Mouse (Mus musculus): Measurements from ENCODE around the gene Hbs1l. TPM values are rescaled to one million over a fixed set of nuclear protein-coding genes. Genes with fewer than 3 reads are reported as not detected.

The Hbs1l gene
- polyA plus RNA-seq, 1 experiment from 2014 or later: 111 TPM

DNA sequence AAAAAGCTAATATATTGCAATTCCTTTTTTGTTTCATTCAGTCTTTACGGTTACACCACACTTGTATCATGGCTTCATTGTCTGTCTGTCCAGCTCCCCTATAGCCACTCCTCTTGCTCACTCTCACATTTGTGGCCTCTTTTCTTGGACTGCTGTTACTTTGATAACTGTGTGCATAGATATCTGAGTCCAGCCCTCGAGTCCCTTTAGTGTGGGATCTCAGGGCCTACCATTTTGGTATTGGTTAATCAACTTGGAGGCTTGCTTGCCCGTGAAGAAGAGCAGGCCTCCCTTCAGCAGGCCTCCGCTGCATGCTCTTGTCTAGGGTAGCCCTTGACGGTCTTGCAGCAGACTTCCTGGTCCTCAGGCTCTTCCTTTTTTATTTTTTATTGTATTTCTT lies 53.7 kb downstream of the Hbs1l start:
- 92% methylated on average over 5 of the region's 5 CpGs for WGBS
- Histone ChIP-seq H3K27ac (no peak overlapping the region), H3K4me2 (replicated peaks) (no peak overlapping the region), H3K36me3 (peaks cover 47% of the 10 kb centered on the region), H3K9me3 (no peaks in the 10 kb centered on the region), H3K9ac (no peak overlapping the region), H3K4me3 (no peak overlapping the region), H3K4me1 (no peaks in the 10 kb centered on the region), H3K27me3 (no peaks in the 10 kb centered on the region)
- no peak for ATAC-seq (ENCODE audit: insufficient number of reproducible peaks, insufficient read depth, low FRiP score, low TSS enrichment)

DNA sequence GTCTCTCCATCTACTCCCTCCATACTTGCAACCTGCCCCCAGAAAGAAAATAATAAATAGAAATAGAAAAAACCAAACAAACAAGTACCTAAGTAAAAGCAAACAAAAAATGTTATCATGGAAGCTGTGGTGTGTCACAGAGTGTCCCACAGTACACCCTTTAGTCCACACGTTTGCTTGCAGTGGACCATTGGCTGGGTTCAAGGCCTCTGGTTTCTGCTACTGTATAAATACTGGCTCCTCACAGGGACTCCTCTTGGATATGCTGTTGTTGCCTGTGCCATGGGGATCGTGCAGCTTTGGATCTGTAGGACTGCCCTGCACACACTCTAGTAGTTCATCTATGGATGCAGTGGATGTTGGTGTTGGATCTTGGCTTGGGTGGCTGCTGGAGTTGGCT lies 54.2 kb downstream of the Hbs1l start:
- Histone ChIP-seq H3K9me3 (no peaks in the 10 kb centered on the region), H3K9ac (no peak overlapping the region), H3K27me3 (no peaks in the 10 kb centered on the region), H3K36me3 (peaks cover 48% of the 10 kb centered on the region), H3K4me1 (no peaks in the 10 kb centered on the region), H3K27ac (no peak overlapping the region), H3K4me2 (replicated peaks) (no peak overlapping the region), H3K4me3 (no peak overlapping the region)
- WGBS: 88% methylated on average over 2 of the region's 2 CpGs
- no peak for ATAC-seq (ENCODE audit: insufficient number of reproducible peaks, insufficient read depth, low FRiP score, low TSS enrichment)

DNA sequence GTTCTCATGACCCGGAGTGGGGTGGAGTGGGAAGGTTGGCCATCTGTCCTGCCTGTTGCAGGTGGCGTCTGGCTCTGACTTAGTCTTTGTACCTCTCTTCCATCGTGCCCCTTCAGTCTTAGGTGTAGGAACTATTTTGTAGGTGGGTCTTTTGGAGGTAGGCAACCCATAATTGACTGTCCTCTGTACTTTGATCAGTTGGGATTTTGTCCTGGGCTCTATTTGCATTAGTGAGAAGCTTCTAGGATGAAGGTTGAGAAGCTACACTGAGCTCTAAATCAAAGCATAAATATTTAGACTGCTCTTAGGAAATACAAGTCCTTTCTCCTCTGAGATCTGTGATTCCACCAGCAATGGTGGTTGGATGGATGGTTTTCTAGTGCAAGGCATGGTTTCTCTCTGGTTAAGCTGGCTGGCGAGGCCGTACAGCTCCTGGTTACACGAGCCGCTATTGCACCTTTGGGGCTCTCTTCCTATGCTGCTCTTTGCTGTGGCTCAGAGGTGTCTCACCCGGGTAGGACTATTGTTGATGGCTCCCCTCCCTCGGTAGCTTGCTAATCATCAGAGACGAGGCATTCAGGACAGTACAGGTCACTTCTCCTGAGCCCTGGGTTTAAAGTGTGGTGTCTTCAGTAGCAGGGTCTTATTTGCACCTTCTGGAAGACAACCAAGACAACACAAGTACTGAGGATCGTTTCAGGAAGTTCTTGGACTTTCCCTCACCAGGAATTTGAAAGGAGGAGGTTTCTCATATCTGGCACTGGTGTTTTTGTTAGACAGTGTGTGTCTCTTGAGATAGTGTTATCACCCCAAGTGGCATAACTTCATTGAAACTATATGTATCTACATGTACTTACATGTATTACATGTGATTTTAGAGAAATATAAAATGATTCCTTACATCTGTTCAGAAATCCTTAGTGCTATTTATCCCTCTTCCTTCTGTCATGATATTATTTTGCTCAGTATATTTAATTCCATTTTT lies 55.0 kb downstream of the Hbs1l start:
- no peak for ATAC-seq (ENCODE audit: insufficient number of reproducible peaks, insufficient read depth, low FRiP score, low TSS enrichment)
- 90% methylated on average over 11 of the region's 11 CpGs for WGBS

DNA sequence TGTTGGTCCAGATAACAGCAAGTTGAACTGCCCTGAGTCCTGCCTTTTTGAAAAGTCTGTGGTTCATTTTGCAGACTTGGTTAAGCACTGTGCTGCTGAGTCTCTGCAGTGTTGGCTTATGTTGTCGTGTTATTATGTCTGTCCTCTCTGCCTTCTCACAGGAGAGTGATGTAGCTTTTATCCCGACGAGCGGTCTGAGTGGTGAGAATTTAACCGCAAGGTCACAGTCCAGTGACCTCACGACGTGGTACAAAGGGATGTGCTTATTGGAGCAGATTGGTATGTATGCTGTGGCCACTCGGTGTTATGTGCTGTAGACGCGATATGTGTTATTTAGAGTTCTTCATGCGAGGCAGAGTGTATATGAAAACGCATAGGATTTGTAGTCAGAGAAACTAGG lies 56.0 kb downstream of the Hbs1l start:
- Histone ChIP-seq H3K4me1 (no peaks in the 10 kb centered on the region), H3K27ac (no peak overlapping the region), H3K4me3 (no peak overlapping the region), H3K9ac (no peak overlapping the region), H3K27me3 (no peaks in the 10 kb centered on the region), H3K4me2 (replicated peaks) (no peak overlapping the region), H3K36me3 (peaks cover 51% of the 10 kb centered on the region), H3K9me3 (no peaks in the 10 kb centered on the region)
- ATAC-seq (ENCODE audit: insufficient number of reproducible peaks, insufficient read depth, low FRiP score, low TSS enrichment): no peak
- 80% methylated on average over 12 of the region's 12 CpGs for WGBS

More for the DNA sequence above, 55.0 kb downstream of the Hbs1l start:
- no peak overlapping the region for H3K27ac ChIP-seq
- H3K9ac ChIP-seq: no peak overlapping the region
- no peaks in the 10 kb centered on the region for H3K4me1 ChIP-seq
- peaks cover 48% of the 10 kb centered on the region for H3K36me3 ChIP-seq
- H3K4me3 ChIP-seq: no peak overlapping the region
- H3K27me3 ChIP-seq: no peaks in the 10 kb centered on the region
- H3K4me2 ChIP-seq (replicated peaks): no peak overlapping the region
- no peaks in the 10 kb centered on the region for H3K9me3 ChIP-seq

DNA sequence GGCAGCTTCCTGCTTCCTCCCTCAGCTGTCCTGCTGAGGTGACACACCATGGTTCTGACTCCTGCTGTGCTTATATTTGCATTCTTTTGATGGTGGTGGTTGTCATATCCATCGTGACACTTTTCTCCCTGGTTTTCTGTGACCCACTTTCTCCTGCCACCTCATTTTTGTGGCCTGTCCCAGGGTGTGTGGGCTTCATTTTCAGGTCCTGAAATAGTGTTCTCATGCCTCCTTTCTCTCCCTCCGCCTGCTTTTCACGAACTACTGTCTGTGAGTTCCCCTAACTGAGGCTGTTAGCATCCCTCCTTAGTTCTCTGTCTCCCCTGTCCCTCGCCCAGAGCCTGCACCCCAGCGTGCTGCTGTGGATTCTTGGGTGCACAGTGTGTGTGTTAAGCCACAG lies 58.1 kb downstream of the Hbs1l start:
- no peak for ATAC-seq (ENCODE audit: insufficient number of reproducible peaks, insufficient read depth, low FRiP score, low TSS enrichment)
- no peak overlapping the region for H3K9ac ChIP-seq
- no peaks in the 10 kb centered on the region for H3K9me3 ChIP-seq
- H3K4me1 ChIP-seq: no peaks in the 10 kb centered on the region
- H3K27me3 ChIP-seq: no peaks in the 10 kb centered on the region
- H3K4me3 ChIP-seq: no peak overlapping the region
- 73% methylated on average over 5 of the region's 5 CpGs for WGBS
- H3K36me3 ChIP-seq: peaks cover 48% of the 10 kb centered on the region
- H3K27ac ChIP-seq: no peak overlapping the region
- no peak overlapping the region for H3K4me2 ChIP-seq (replicated peaks)

DNA sequence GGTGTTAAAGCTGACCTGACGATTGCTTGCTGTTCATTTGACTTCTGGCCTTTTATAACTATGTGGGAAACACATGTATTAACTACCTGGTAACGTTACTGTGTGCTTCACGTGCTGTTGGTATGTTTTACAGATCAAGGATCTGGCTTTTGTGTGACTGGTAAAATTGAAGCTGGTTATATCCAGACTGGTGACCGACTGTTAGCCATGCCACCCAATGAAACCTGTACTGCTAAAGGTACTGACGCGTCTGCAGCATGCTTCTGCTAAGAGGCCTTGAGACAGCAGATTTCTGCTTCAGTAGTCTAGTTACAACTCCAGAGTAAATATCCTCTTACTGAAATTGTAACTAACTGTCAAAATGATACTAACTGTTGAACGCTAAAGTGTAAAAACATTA lies 58.7 kb downstream of the Hbs1l start:
- H3K4me1 ChIP-seq: no peaks in the 10 kb centered on the region
- 92% methylated on average over 7 of the region's 7 CpGs for WGBS
- no peak overlapping the region for H3K9ac ChIP-seq
- H3K4me3 ChIP-seq: no peak overlapping the region
- H3K9me3 ChIP-seq: no peaks in the 10 kb centered on the region
- H3K27ac ChIP-seq: no peak overlapping the region
- peaks cover 51% of the 10 kb centered on the region for H3K36me3 ChIP-seq
- no peak for ATAC-seq (ENCODE audit: insufficient number of reproducible peaks, insufficient read depth, low FRiP score, low TSS enrichment)
- no peak overlapping the region for H3K4me2 ChIP-seq (replicated peaks)
- H3K27me3 ChIP-seq: no peaks in the 10 kb centered on the region

DNA sequence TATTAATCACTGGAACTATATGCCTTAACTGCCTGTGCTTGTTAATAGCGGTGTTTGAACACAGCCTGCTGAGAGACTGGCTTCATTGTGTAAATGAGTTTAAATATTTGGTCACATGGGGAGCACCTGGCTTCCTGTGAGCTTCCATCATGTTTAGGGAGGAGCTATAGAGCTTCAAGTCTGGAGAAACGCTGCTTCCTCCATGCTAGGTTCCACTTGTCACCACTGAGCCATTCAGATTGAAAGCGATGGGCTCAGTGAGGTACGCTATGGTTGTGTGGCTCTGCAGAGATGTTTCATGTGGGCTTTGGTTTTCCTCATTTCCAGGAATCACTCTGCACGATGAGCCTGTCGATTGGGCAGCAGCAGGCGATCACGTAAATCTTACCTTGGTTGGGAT lies 62.2 kb downstream of the Hbs1l start:
- Histone ChIP-seq H3K27ac (no peak overlapping the region), H3K4me2 (replicated peaks) (no peak overlapping the region), H3K9me3 (no peaks in the 10 kb centered on the region), H3K9ac (no peak overlapping the region), H3K4me1 (no peaks in the 10 kb centered on the region), H3K36me3 (peaks cover 38% of the 10 kb centered on the region), H3K27me3 (no peaks in the 10 kb centered on the region), H3K4me3 (no peak overlapping the region)
- ATAC-seq (ENCODE audit: insufficient number of reproducible peaks, insufficient read depth, low FRiP score, low TSS enrichment): no peak
- WGBS: 95% methylated on average over 8 of the region's 8 CpGs

DNA sequence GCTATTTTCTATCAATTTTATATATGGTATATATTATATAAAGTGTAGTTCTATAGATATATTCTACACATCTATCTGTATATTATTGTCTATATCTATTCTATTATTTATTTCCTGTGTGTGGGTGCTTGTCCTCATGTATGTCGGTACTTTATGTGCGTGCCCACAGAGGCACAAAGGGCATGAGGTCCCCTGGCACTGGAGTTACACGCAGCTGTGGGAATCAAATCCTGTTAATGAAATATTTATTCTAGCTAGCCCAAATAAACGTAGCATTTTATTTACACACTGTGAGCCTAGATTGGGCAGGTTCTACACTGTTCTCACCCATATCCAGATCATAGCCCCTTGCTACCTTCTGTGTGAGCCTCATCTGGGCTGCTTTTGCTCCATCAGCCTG lies 63.3 kb downstream of the Hbs1l start:
- no peaks in the 10 kb centered on the region for H3K27me3 ChIP-seq
- H3K4me3 ChIP-seq: no peak overlapping the region
- no peak overlapping the region for H3K4me2 ChIP-seq (replicated peaks)
- peaks cover 35% of the 10 kb centered on the region for H3K36me3 ChIP-seq
- whole genome bisulfite sequencing: 91% methylated on average over 4 of the region's 4 CpGs
- no peak overlapping the region for H3K9ac ChIP-seq
- no peak overlapping the region for H3K27ac ChIP-seq
- no peaks in the 10 kb centered on the region for H3K9me3 ChIP-seq
- H3K4me1 ChIP-seq: no peaks in the 10 kb centered on the region
- ATAC-seq (ENCODE audit: insufficient number of reproducible peaks, insufficient read depth, low FRiP score, low TSS enrichment): no peak

DNA sequence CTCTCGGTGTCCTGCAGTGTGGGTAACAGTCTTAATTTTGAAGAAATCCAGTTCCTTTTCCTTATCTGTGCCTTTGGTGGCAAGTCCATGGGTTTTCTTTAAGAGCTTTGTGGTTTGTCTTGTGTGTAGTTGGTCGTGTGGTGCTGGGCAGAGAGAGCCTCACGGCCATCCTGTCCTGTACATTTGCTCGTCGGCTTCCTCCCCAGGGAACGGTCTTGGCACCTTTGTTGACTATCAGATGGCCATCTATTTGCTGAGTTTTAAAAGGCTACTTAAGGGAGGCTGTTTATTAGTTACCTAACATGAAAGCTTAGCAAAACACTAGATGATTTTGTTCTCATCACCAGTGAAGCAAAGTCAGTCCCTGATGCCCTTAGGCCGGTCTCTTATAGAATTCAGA lies 66.1 kb downstream of the Hbs1l start:
- no peak overlapping the region for H3K4me2 ChIP-seq (replicated peaks)
- H3K9me3 ChIP-seq: no peaks in the 10 kb centered on the region
- WGBS: 82% methylated on average over 7 of the region's 7 CpGs
- ATAC-seq (ENCODE audit: insufficient number of reproducible peaks, insufficient read depth, low FRiP score, low TSS enrichment): no peak
- H3K36me3 ChIP-seq: peaks cover 33% of the 10 kb centered on the region
- no peak overlapping the region for H3K9ac ChIP-seq
- H3K27me3 ChIP-seq: no peaks in the 10 kb centered on the region
- no peak overlapping the region for H3K27ac ChIP-seq
- no peaks in the 10 kb centered on the region for H3K4me1 ChIP-seq
- H3K4me3 ChIP-seq: no peak overlapping the region

DNA sequence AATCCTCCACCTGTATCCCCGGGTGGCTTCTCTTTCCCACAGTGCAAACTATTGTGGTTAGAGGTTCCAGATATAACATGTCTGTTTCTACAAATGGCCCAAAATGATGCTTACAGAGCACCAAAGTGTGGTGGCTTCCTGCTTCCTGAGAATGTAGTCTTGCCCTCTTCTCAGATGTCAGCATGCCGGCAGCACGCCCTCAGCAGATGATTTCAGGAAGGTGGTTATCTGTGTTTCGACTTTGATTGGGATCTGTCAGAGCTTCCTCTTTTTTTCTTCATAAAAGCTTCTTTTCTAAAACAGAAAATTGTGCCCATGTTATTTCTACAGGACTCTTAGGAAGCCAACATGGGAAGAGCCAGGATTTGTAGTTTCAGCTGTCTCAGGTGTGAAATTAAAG lies 67.5 kb downstream of the Hbs1l start:
- no peak overlapping the region for H3K4me2 ChIP-seq (replicated peaks)
- H3K27me3 ChIP-seq: no peaks in the 10 kb centered on the region
- no peak overlapping the region for H3K4me3 ChIP-seq
- H3K36me3 ChIP-seq: peaks cover 43% of the 10 kb centered on the region
- WGBS: 86% methylated on average over 4 of the region's 4 CpGs
- no peaks in the 10 kb centered on the region for H3K9me3 ChIP-seq
- H3K9ac ChIP-seq: no peak overlapping the region
- no peak for ATAC-seq (ENCODE audit: insufficient number of reproducible peaks, insufficient read depth, low FRiP score, low TSS enrichment)
- no peaks in the 10 kb centered on the region for H3K4me1 ChIP-seq
- no peak overlapping the region for H3K27ac ChIP-seq

DNA sequence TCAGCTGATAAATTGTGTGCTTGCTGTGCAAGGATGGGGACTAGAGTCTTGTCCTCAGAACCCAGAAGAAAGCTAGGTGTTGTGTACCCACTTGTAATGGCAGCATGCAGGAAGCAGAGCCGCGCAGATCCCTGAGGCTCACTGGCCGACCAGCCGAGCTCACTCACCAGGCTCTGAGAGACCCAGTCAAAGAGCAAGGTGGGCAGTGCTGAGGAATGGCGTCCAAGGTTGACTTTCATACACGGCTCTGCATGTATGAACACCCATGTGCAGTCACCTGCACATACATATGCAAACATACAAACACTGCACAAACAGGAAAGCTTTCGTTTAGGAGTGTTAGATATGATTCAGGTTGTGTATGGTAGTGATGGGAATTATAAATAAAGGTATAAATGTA lies 69.2 kb downstream of the Hbs1l start:
- WGBS: 90% methylated on average over 7 of the region's 7 CpGs
- H3K36me3 ChIP-seq: peaks cover 44% of the 10 kb centered on the region
- no peaks in the 10 kb centered on the region for H3K4me1 ChIP-seq
- H3K9me3 ChIP-seq: no peaks in the 10 kb centered on the region
- ATAC-seq (ENCODE audit: insufficient number of reproducible peaks, insufficient read depth, low FRiP score, low TSS enrichment): no peak
- no peaks in the 10 kb centered on the region for H3K27me3 ChIP-seq
- H3K9ac ChIP-seq: no peak overlapping the region
- no peak overlapping the region for H3K27ac ChIP-seq
- H3K4me2 ChIP-seq (replicated peaks): no peak overlapping the region
- H3K4me3 ChIP-seq: no peak overlapping the region

DNA sequence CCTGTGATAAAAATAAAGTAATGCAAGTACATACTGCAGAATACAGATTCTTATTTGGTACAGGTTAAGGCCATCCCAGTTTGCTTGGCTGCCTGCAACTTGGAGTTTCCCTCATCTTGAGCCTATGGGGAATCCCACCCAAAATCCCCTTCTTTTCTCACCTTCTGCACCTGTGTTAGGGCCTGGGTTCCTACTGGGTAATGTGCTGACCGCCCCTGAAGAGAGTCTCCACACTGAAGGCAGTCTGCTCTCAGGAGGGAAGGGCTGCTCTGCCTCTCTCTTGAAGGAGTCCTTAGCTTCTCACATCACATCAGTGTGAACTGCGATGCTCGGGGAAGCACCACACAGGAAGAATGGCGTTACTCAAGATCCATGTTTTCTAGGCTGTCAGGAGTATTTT lies 70.1 kb downstream of the Hbs1l start:
- Histone ChIP-seq H3K4me3 (no peak overlapping the region), H3K4me1 (no peaks in the 10 kb centered on the region), H3K9me3 (no peaks in the 10 kb centered on the region), H3K27me3 (no peaks in the 10 kb centered on the region), H3K9ac (no peak overlapping the region), H3K27ac (no peak overlapping the region), H3K36me3 (peaks cover 48% of the 10 kb centered on the region), H3K4me2 (replicated peaks) (no peak overlapping the region)
- WGBS: 90% methylated on average over 4 of the region's 4 CpGs
- no peak for ATAC-seq (ENCODE audit: insufficient number of reproducible peaks, insufficient read depth, low FRiP score, low TSS enrichment)

Data from embryonic facial prominence, embryonic 12.5 days (tissue).